Mouse (Mus musculus): ENCODE measurements around the gene Grik3. TPM values are rescaled to one million over a fixed set of nuclear protein-coding genes. Genes with fewer than 3 reads are reported as not detected.

The Grik3 gene
- total RNA-seq, 2 experiments from 2014 or later = 0.46 to 0.48 TPM

GRCm38 (mm10) chr4:125705746-125706145, 215.2 kb downstream of the Grik3 start:
- DNase-seq (ENCODE audit: low spot score in 2 of 2) = no peak

GRCm38 (mm10) chr4:125709716-125710115, 219.2 kb downstream of the Grik3 start:
- DNase-seq (ENCODE audit: low spot score in 2 of 2) = no peak

GRCm38 (mm10) chr4:125717881-125718280, 227.4 kb downstream of the Grik3 start:
- no peak for DNase-seq (ENCODE audit: low spot score in 2 of 2)

GRCm38 (mm10) chr4:125718429-125719140, 228.1 kb downstream of the Grik3 start:
- no peak for DNase-seq (ENCODE audit: low spot score in 2 of 2)

GRCm38 (mm10) chr4:125726241-125726640, 235.7 kb downstream of the Grik3 start:
- DNase-seq (ENCODE audit: low spot score in 2 of 2) = no peak

GRCm38 (mm10) chr4:125727030-125727429, 236.5 kb downstream of the Grik3 start:
- DNase-seq (ENCODE audit: low spot score in 2 of 2) = no peak

- DNase-seq (ENCODE audit: low spot score in 2 of 2) = no peak
These were observed 237.1 kb downstream of the Grik3 start for GRCm38 (mm10) chr4:125727626-125728025.

- DNase-seq (ENCODE audit: low spot score in 2 of 2) = no peak
These were observed 237.8 kb downstream of the Grik3 start for GRCm38 (mm10) chr4:125728091-125728863.

- no peak for DNase-seq (ENCODE audit: low spot score in 2 of 2)
These were observed 239.1 kb downstream of the Grik3 start for GRCm38 (mm10) chr4:125729305-125730220.

GRCm38 (mm10) chr4:125730751-125731150, 240.3 kb downstream of the Grik3 start:
- no peak for DNase-seq (ENCODE audit: low spot score in 2 of 2)

- DNase-seq (ENCODE audit: low spot score in 2 of 2) = no peak
These were observed 246.3 kb downstream of the Grik3 start for GRCm38 (mm10) chr4:125736783-125737182.

- no peak for DNase-seq (ENCODE audit: low spot score in 2 of 2)
These were observed 248.3 kb downstream of the Grik3 start for GRCm38 (mm10) chr4:125738825-125739224.

GRCm38 (mm10) chr4:125742162-125742571, 251.7 kb downstream of the Grik3 start:
- peak in 1 of 2 experiments; percentile 13 for DNase-seq (ENCODE audit: low spot score in 2 of 2)

GRCm38 (mm10) chr4:125745902-125746301, 255.4 kb downstream of the Grik3 start:
- DNase-seq (ENCODE audit: low spot score in 2 of 2) = no peak

- DNase-seq (ENCODE audit: low spot score in 2 of 2) = no peak
These were observed 265.9 kb downstream of the Grik3 start for GRCm38 (mm10) chr4:125756393-125756792.

GRCm38 (mm10) chr4:125760326-125760725, 269.8 kb downstream of the Grik3 start:
- no peak for DNase-seq (ENCODE audit: low spot score in 2 of 2)

- no peak for DNase-seq (ENCODE audit: low spot score in 2 of 2)
These were observed 272.6 kb downstream of the Grik3 start for GRCm38 (mm10) chr4:125763056-125763455.
